Mouse (Mus musculus) stomach, embryonic 14.5 days (tissue): ENCODE results near the gene Sipa1. TPM values are rescaled to one million over a fixed set of nuclear protein-coding genes. Genes with fewer than 3 reads are reported as not detected.
"Not testable (repeated sequence)": the region's sequence is repeated elsewhere in the genome, so short reads cannot be mapped to it uniquely, and the experiment has no call there.

Experiments used
- ATAC-seq: fragments of 200-750 bp; cut with Nextera tagmentation; 2 replicates; pipeline ENCODE4 v1.8.0; 2017; ENCODE audit warnings: low read depth, moderate TSS enrichment; ENCODE audit not compliant: insufficient number of reproducible peaks, insufficient read depth, low FRiP score
- H3K27ac ChIP-seq: fragments of 300-500 bp; sonication (generic); 2 replicates; pipeline ENCODE4 v1.5.1; 2014; ENCODE audit warnings: mild to moderate bottlenecking, low read length, moderate library complexity, mixed read lengths
- H3K27me3 ChIP-seq: fragments of 300-500 bp; sonication (generic); 2 replicates; pipeline ENCODE4 v1.6.1; 2014; ENCODE audit warnings: low read length, control low read depth, mixed read lengths; ENCODE audit not compliant: control insufficient read depth, insufficient read depth
- H3K36me3 ChIP-seq: fragments of 300-500 bp; sonication (generic); 2 replicates; pipeline ENCODE4 v1.6.1; 2014; ENCODE audit warnings: mild to moderate bottlenecking, control low read depth, low read length, moderate library complexity, mixed read lengths; ENCODE audit not compliant: control insufficient read depth, insufficient read depth
- H3K4me1 ChIP-seq: fragments of 300-500 bp; sonication (generic); 2 replicates; pipeline ENCODE4 v1.6.1; 2014; ENCODE audit warnings: low read length, control low read depth, mixed read lengths; ENCODE audit not compliant: control insufficient read depth, insufficient read depth
- H3K4me2 ChIP-seq: fragments of 300-500 bp; sonication (generic); replicated peaks from 2 replicates; pipeline ENCODE4 v1.6.1; 2014; ENCODE audit warnings: low read depth, low read length, control low read depth
- H3K4me3 ChIP-seq: fragments of 300-500 bp; sonication (generic); 2 replicates; pipeline ENCODE4 v1.5.1; 2014; ENCODE audit warnings: low read depth, low read length, control low read depth
- H3K9ac ChIP-seq: fragments of 300-500 bp; sonication (generic); replicated peaks from 2 replicates; pipeline ENCODE4 v1.6.1; 2014; ENCODE audit warnings: low read depth, mild to moderate bottlenecking, control low read depth, low read length, moderate library complexity, mixed read lengths
- H3K9me3 ChIP-seq: fragments of 300-500 bp; sonication (generic); 2 replicates; pipeline ENCODE4 v1.6.1; 2016; ENCODE audit warnings: low read depth, low read length, control low read depth; ENCODE audit not compliant: control insufficient read depth
- WGBS: fragments of 180-500 bp; shearing (Covaris S2); extraction: QIAGEN DNeasy Blood & Tissue Kit; methylation state at CpG from one replicate; pipeline ENCODE4 v1.1.7; 2014; 5-methylcytosine and 5-hydroxymethylcytosine counted together
- polyA plus RNA-seq: library from polyadenylated mRNA; unstranded; fragments of >200 nt; fragmentation: Nextera tagmentation; extraction: Ambion mirVana; gene quantifications from 2 replicates; pipeline ENCODE4 v1.2.1, GENCODE M21; 2014

Sipa1 gene
- polyA plus RNA-seq, 1 experiment from 2014 or later, result 15.2 TPM

DNA sequence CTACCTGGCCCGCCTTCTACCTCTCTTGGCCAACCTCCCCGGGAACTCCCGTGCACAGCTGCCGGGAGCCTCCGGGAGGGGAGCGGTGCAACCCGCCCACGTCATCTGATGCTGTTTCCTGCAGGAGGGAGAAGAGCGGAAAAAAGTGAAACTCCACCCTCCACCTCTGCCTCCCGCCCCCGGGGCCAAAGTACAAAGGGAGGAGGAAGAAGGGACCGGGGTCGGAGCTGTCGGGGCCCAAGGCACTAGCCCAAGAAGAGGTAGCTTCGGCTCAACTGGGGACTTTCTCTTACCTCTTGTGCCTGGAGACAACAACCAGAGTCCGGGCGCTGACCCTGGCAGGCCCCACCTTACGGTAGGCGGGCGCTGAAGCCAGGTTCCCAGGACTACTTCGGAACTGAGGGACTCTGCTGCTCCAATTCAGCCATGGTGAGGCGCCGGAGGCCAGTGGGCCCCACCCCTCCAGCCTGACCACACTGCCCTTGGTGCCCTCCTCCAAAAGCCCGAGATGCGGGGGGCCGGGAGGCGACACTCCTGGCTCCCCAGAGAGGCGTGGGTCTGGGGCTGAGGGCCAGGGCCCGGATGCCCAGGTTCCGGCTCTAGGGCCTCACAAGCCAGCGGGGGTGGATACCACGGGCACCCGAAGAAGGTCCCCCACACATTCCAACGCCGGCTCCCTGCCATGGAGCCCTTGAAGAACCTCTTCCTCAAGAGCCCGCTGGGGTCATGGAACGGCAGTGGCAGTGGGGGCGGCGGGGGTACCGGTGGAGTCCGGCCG lies 26.2 kb upstream of the Sipa1 start:
- Histone ChIP-seq H3K27ac (peak overlapping the region; percentile 94), H3K4me3 (peak overlapping the region; percentile 97), H3K27me3 (no peaks in the 10 kb centered on the region), H3K9me3 (no peaks in the 10 kb centered on the region), H3K4me2 (peak overlapping the region; percentile 98), H3K9ac (peak overlapping the region; percentile 92), H3K36me3 (peaks cover 41% of the 10 kb centered on the region), H3K4me1 (peaks cover 36% of the 10 kb centered on the region)
- WGBS, result 2% methylated on average over 38 of the region's 42 CpGs
- ATAC-seq, result peak; percentile 66

DNA sequence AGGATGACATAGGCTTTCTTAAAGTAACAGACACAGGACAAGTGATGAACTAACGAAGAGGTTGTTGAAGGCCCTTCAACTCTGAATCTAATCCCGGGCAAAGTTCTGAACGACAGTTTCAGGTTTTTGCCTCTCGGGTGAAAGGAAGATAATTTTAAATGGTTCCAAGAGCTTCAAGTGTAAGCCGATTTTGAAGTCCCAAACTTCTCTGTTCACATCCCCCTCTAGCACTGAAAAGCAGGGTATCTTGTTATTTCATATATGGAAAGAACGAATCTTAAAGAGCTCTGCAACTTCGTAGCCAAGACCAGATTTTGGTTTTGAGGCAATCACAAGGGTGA lies 25.6 kb upstream of the Sipa1 start:
- Histone ChIP-seq H3K9ac (peak overlapping the region; percentile 92; the same call in 1 of the 2 replicates), H3K4me1 (peaks cover 36% of the 10 kb centered on the region), H3K27me3 (no peaks in the 10 kb centered on the region), H3K27ac (peak overlapping the region; percentile 94), H3K4me3 (peak overlapping the region; percentile 97), H3K9me3 (no peaks in the 10 kb centered on the region), H3K36me3 (peaks cover 43% of the 10 kb centered on the region), H3K4me2 (peak overlapping the region; percentile 98)
- WGBS, result 1% methylated on average over 7 of the region's 7 CpGs
- no peak for ATAC-seq

DNA sequence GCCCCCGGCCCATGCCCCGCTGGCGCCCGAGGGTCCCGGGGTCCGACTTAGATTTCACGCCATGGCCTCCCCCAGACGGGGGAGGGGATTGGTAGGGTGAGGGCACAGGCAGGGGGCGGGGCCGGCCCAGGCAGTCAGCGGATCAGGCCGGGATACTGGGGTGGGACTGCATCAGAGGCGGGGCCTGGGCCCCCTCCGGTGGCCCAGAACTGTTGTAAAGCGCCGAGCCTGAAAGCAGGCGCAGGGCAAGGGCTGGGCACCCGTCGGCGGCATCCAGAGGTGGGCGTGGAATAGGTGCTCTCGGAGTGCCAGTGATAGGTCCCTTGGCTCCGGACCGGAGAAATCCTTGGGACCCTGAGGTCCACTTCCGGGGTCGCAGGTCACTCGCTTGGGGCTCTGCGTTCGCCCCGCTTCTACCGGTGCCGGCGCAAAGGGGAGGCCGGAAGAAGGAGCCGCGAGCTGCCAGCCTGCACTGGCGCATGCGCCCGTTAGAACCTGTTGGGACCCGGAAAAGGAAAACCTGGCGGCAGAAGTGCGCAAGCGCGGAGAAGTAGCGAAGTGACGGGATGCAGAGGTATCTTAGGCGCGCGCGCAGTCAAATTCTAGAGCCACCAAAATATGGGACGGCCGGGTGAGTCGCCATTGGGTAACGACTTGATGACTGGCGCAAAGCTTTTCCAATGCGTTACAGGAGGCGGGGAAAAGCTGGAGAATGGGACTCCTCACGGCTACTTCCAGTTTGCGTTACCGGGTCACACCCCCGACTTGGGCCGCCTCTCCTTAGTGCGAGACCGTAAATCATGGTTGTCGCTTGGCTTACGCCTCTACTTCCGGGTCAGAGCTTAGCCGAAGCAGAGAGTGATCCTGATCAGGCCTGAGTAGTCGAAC lies 24.9 kb upstream of the Sipa1 start, which contains the start of the genes Map3k11 and Pcnx3:
Gene Map3k11 (plus strand): TSS at position 543 of the 888 bp plus-strand sequence.
Gene Pcnx3 (minus strand): TSS at position 709 of the 888 bp plus-strand sequence.
- Histone ChIP-seq H3K9me3 (no peaks in the 10 kb centered on the region), H3K36me3 (peaks cover 43% of the 10 kb centered on the region), H3K9ac (peak within 1 kb of the TSS; percentile 92), H3K27ac (peak within 1 kb of the TSS; percentile 94), H3K4me1 (peaks cover 34% of the 10 kb centered on the region), H3K27me3 (no peaks in the 10 kb centered on the region), H3K4me2 (peak within 1 kb of the TSS; percentile 98), H3K4me3 (peak within 1 kb of the TSS; percentile 97)
- whole genome bisulfite sequencing, result under 1% methylated on average over 69 of the region's 69 CpGs
- peak; percentile 89 for ATAC-seq

DNA sequence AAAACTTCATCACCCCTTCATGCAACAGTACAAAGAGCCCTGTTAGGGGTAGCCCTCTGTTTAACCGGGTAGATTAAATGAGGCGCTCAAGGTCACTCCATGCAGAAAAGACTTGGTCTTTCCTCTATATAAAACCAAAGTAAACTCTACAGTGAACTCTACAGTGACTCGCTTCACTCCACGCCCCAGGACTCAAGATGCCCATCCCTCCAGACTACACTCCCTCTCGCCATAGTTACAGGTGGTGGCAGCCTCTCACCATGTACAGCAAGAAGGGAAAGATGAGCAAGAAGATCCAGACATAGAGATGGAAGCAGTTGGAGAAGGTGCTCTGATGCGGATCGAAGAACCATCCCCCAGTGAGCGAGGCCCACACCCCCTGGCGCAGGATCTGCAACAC lies 24.2 kb upstream of the Sipa1 start:
- WGBS, result 13% methylated on average over 9 of the region's 9 CpGs
- no peak for ATAC-seq
- peaks cover 33% of the 10 kb centered on the region for H3K4me1 ChIP-seq
- peak overlapping the region; percentile 97 for H3K4me3 ChIP-seq
- H3K36me3 ChIP-seq, result peaks cover 44% of the 10 kb centered on the region
- no peaks in the 10 kb centered on the region for H3K27me3 ChIP-seq
- peak overlapping the region; percentile 98 for H3K4me2 ChIP-seq
- peak overlapping the region; percentile 94; the same call in 1 of the 2 replicates for H3K27ac ChIP-seq
- peak overlapping the region; percentile 85 for H3K9ac ChIP-seq
- no peaks in the 10 kb centered on the region for H3K9me3 ChIP-seq

DNA sequence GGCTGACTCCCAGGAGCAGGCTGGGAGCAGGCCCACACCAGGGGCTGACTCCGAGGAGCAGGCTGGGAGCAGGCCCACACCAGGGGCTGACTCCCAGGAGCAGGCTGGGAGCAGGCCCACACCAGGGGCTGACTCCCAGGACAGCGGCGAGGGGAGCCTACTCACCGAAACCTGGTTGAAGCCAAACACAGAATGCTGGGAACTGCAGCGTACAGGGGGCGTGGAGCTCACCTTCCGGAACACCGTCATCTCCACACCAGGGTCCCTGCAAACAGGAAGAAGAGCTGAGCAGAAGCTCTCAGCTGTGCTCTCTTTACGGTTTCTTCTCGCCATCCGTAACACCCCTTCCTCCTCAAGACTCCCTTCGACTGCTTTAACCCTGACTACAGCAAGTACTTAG lies 23.4 kb upstream of the Sipa1 start:
- H3K36me3 ChIP-seq, result peaks cover 50% of the 10 kb centered on the region
- not testable (repeated sequence) for H3K27ac ChIP-seq, H3K4me2 ChIP-seq, ATAC-seq, H3K27me3 ChIP-seq, H3K4me3 ChIP-seq, H3K9me3 ChIP-seq, H3K9ac ChIP-seq
- WGBS, result 90% methylated on average over 11 of the region's 12 CpGs
- H3K4me1 ChIP-seq, result peaks cover 25% of the 10 kb centered on the region

DNA sequence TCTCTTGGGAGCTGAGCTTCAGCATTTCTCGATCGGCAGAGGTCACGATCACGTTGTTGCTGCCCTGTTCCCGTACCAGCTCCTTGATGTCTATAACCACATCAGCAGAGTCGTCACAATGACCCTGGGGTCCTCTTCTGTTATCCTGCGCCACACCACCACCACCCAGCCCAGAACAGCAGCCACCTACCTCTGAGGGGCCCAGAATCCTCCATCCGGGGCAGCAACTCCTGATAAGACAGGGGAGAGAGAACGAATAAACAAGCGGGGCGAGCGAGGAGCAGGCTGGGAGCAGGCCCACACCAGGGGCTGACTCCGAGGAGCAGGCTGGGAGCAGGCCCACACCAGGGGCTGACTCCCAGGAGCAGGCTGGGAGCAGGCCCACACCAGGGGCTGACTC lies 22.9 kb upstream of the Sipa1 start:
- Histone ChIP-seq H3K4me2 (no peak overlapping the region), H3K9ac (no peak overlapping the region), H3K4me1 (peaks cover 20% of the 10 kb centered on the region), H3K36me3 (peaks cover 49% of the 10 kb centered on the region), H3K27ac (no peak overlapping the region), H3K9me3 (no peaks in the 10 kb centered on the region), H3K27me3 (no peaks in the 10 kb centered on the region), H3K4me3 (no peak overlapping the region)
- ATAC-seq, result no peak
- WGBS, result 80% methylated on average over 13 of the region's 13 CpGs

DNA sequence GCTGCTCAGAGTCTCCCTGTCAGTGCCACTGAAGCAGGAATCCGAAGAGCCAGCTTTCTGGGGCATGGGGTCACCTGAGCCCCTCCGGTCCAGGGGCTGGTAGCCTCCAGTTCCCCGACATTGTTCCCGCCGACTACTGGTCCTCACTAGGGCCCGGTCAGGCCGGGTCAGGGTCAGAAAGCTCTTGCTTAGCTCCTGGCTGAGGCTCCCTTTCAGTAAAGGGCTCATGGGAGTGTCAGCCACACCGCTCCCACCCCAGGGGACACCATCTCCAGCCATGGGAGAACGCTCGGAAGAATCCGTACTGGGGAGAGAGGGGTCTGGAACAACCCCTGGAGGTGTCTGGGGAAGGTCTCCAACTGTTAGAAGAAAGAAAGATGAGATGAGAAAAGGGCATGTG lies 22.4 kb upstream of the Sipa1 start:
- Histone ChIP-seq H3K36me3 (peaks cover 48% of the 10 kb centered on the region), H3K9ac (no peak overlapping the region), H3K27me3 (no peaks in the 10 kb centered on the region), H3K4me3 (no peak overlapping the region), H3K4me2 (no peak overlapping the region), H3K9me3 (no peaks in the 10 kb centered on the region), H3K27ac (no peak overlapping the region), H3K4me1 (peaks cover 15% of the 10 kb centered on the region)
- ATAC-seq, result no peak
- WGBS, result 98% methylated on average over 11 of the region's 11 CpGs

DNA sequence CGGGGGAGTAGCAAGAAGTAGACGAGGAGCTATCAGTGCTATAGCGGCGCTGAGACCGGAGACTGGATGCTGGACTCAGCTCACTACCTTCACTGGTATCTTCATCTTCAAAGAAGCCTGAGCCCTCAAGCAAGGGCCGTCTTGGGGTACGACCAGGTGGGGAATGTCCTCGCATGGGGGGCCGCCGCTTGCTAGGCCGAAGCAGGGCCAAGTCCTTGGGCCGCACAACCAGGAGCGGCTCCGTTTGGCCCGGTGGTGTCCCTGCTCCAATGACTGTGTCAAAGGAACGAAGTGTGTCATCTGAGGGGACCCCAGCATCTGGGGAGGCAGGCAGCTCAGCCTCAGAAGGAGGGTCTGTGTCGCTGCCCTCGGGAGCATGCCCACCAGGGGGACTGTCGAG lies 21.9 kb upstream of the Sipa1 start:
- WGBS, result 92% methylated on average over 19 of the region's 19 CpGs
- ATAC-seq, result no peak
- Histone ChIP-seq H3K9me3 (no peaks in the 10 kb centered on the region), H3K27me3 (no peaks in the 10 kb centered on the region), H3K4me1 (peaks cover 11% of the 10 kb centered on the region), H3K4me3 (no peak overlapping the region), H3K4me2 (no peak overlapping the region), H3K9ac (no peak overlapping the region), H3K36me3 (peaks cover 52% of the 10 kb centered on the region), H3K27ac (no peak overlapping the region)
